Mouse (Mus musculus): ENCODE data around the gene Cypt15. TPM values are rescaled to one million over a fixed set of nuclear protein-coding genes. Genes with fewer than 3 reads are reported as not detected.

The Cypt15 gene
- not detected in 2 replicates for polyA plus RNA-seq (2015; fragmentation: Nextera tagmentation; extraction: Ambion mirVana)

GRCm38 (mm10) chrX:39345967-39346366 lies at the start of gene Cypt15:
TSS of gene Cypt15 (plus strand) at chrX:39346267.

